Mouse (Mus musculus) liver, embryonic 13.5 days (tissue): ENCODE results near the gene Nat8f6. TPM values are rescaled to one million over a fixed set of nuclear protein-coding genes. Genes with fewer than 3 reads are reported as not detected.
"Not testable (repeated sequence)": the region's sequence is repeated elsewhere in the genome, so short reads cannot be mapped to it uniquely, and the experiment has no call there.

Experiments used
- ATAC-seq: fragments of 200-750 bp; cut with Nextera tagmentation; 2 replicates; pipeline ENCODE4 v1.8.0; 2017; ENCODE audit warnings: low read depth, mild to moderate bottlenecking, moderate number of reproducible peaks, moderate library complexity
- DNase-seq: peaks from one replicate; pipeline ENCODE4 v3.0.0; 2022
- H3K27ac ChIP-seq: fragments of 300-500 bp; sonication (generic); 2 replicates; pipeline ENCODE4 v1.5.1; 2015; ENCODE audit warnings: moderate library complexity, mild to moderate bottlenecking, inconsistent platforms
- H3K27me3 ChIP-seq: fragments of 300-500 bp; sonication (generic); 2 replicates; pipeline ENCODE4 v1.6.1; 2015; ENCODE audit warnings: mild to moderate bottlenecking, inconsistent platforms
- H3K36me3 ChIP-seq: fragments of 300-500 bp; sonication (generic); 2 replicates; pipeline ENCODE4 v1.6.1; 2015; ENCODE audit warnings: mild to moderate bottlenecking, inconsistent platforms
- H3K4me1 ChIP-seq: fragments of 300-500 bp; sonication (generic); replicated peaks from 2 replicates; pipeline ENCODE4 v1.6.1; 2015; ENCODE audit warnings: inconsistent platforms
- H3K4me2 ChIP-seq: fragments of 300-500 bp; sonication (generic); 2 replicates; pipeline ENCODE4 v1.6.1; 2015; ENCODE audit warnings: inconsistent platforms, mild to moderate bottlenecking, moderate library complexity
- H3K4me3 ChIP-seq: fragments of 300-500 bp; sonication (generic); replicated peaks from 2 replicates; pipeline ENCODE4 v1.5.1; 2015; ENCODE audit warnings: mild to moderate bottlenecking, inconsistent platforms
- H3K9ac ChIP-seq: fragments of 300-500 bp; sonication (generic); 2 replicates; pipeline ENCODE4 v1.6.1; 2015; ENCODE audit warnings: mild to moderate bottlenecking, inconsistent platforms
- H3K9me3 ChIP-seq: fragments of 300-500 bp; sonication (generic); replicated peaks from 2 replicates; pipeline ENCODE4 v1.6.1; 2016; ENCODE audit warnings: inconsistent platforms
- WGBS: fragments of 180-500 bp; shearing (Covaris S2); methylation state at CpG from one replicate; pipeline ENCODE4 v1.1.7; 2015; ENCODE audit not compliant: insufficient replicate concordance; 5-methylcytosine and 5-hydroxymethylcytosine counted together
- polyA plus RNA-seq: library from polyadenylated mRNA; unstranded; fragments of >200 nt; fragmentation: Nextera tagmentation; extraction: Ambion mirVana; gene quantifications from 2 replicates; pipeline ENCODE4 v1.2.1, GENCODE M21; 2015

The Nat8f6 gene
- polyA plus RNA-seq, 1 experiment from 2014 or later: not detected

DNA sequence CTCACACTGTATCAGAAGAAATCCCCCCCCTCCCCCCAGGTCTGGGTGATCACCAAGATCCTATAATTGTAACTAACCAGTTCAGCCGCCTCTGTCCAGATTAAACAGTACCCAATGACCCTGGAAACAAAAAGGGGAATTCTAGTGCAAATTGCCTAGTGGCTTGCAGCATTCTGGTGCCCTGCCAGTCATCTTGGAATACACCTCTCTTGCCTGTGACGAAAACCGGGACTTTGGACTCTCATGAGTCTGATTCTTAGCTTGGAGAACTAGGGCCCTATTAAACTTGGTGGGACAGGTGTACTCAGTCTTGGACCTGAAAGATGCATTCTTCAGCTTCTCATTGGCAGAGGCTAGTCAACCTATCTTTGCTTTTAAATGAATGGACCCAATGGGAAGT is 32.7 kb upstream of the Nat8f6 start:
- Histone ChIP-seq H3K27ac (no peak overlapping the region), H3K4me3 (no peak overlapping the region), H3K36me3 (no peaks in the 10 kb centered on the region), H3K9me3 (no peaks in the 10 kb centered on the region), H3K27me3 (no peaks in the 10 kb centered on the region), H3K9ac (no peak overlapping the region), H3K4me1 (no peaks in the 10 kb centered on the region; the same call in 1 of the 2 replicates), H3K4me2 (no peak overlapping the region)
- WGBS: 66% methylated on average over 3 of the region's 3 CpGs
- DNase-seq: no peak
- ATAC-seq: no peak

DNA sequence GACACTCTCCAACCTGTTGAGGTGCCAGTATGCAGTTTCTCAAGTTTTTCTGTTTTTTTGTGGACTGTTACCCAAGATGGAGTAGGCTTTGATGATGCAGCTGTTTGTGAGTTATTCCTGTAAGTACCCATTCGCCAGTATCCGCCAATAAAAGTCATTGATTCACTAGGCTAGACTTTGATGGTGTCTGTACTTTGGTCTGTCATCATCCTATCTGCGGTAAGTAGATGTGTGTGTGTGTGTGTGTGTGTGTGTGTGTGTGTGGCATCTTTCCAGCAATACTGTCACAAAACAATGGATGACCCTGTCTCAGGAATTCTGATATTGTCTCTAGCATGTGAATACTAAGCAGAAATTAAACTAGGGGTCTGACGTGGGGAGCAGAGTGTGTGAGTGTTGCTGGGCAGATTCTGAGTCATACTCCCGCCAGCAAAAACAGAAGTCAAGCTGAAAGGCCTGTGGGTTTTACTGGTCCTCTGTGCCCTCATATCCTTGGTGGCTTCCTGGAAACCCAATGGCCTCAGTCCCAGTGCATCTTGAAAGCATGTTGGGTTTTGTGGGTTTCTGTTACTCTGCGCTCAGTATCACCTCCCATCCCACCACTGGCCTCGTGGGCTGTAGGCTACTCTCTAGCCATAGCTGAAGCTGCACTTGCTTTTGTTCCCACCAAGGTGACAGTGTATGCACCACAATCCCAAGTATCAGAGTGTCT is 30.5 kb upstream of the Nat8f6 start:
- WGBS: 57% methylated on average over 7 of the region's 7 CpGs
- no peak for DNase-seq
- ATAC-seq: no peak

DNA sequence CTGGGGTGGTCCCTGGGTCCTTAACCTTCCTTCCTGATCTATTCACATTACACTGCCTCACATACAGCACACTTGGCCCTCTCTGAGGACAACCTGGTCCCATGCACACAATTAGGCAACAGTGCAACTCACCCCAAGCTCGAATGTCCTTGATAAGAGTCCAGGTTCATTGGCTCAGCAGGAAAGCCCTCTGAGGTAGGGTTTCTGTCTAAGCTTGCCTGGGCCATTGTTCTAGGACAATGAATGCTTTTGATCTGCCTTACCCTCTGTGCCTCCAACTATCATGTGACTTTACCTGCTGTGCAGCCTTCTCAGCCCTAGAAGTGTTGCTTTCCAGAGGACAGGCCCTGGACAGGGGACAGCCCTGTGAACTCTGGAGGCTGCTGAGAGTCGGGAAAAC is 28.5 kb upstream of the Nat8f6 start:
- Histone ChIP-seq H3K4me3 (no peak overlapping the region), H3K4me1 (no peaks in the 10 kb centered on the region; the same call in 1 of the 2 replicates), H3K36me3 (no peaks in the 10 kb centered on the region), H3K9me3 (no peaks in the 10 kb centered on the region), H3K27ac (no peak overlapping the region), H3K9ac (no peak overlapping the region), H3K27me3 (no peaks in the 10 kb centered on the region), H3K4me2 (no peak overlapping the region)
- ATAC-seq (no peak), DNase-seq (no peak)
- 28% methylated on average over 2 of the region's 2 CpGs for WGBS

More for the DNA sequence above, 30.5 kb upstream of the Nat8f6 start:
- H3K36me3 ChIP-seq: no peaks in the 10 kb centered on the region
- no peaks in the 10 kb centered on the region for H3K9me3 ChIP-seq
- H3K9ac ChIP-seq: no peak overlapping the region
- no peaks in the 10 kb centered on the region; the same call in 1 of the 2 replicates for H3K4me1 ChIP-seq
- no peak overlapping the region for H3K27ac ChIP-seq
- no peak overlapping the region for H3K4me2 ChIP-seq
- no peak overlapping the region for H3K4me3 ChIP-seq
- H3K27me3 ChIP-seq: no peaks in the 10 kb centered on the region

DNA sequence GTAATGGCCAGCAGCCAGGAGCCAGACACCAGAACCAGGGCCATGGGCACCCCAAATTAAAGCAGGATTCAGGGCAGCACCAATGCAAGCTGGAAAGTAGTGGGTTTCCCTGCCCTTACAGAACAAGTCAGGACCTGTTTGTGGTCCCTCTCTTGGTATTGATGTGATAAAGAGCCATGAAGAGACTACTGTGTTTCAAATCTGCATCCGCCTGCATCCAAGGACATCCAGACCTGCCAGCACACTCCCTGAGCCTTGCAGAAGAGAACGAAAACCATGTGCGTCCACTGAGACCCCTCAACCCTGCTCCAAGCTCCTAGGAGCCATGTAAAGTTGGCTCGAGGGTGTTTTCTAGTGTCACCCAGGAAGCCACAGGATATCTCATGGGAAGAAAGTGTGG is 27.4 kb upstream of the Nat8f6 start:
- 60% methylated on average over 4 of the region's 4 CpGs for WGBS
- Histone ChIP-seq H3K36me3 (no peaks in the 10 kb centered on the region), H3K9me3 (no peaks in the 10 kb centered on the region)

DNA sequence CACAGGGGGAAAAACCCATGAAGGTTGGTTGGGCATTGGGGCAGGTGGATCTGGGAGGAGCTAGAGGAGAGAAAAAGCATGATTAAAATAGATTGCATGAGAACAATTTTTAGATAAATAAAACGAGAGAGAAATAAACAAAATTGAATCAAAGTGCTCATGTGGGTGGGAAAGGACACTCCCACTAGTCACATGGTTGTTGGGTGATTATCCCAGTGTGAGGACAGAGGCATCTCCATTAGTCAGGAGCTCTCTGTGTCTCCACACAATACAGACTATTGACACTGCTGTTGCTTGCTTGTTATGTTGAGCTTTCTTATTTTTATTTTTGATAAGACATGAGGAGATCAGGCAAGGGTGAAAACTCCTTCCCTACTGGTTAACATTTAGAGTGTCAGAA is 26.2 kb upstream of the Nat8f6 start:
- no peaks in the 10 kb centered on the region for H3K9me3 ChIP-seq
- H3K27me3 ChIP-seq: no peaks in the 10 kb centered on the region
- no peaks in the 10 kb centered on the region for H3K36me3 ChIP-seq
- 27% methylated on average over 1 of the region's 1 CpGs for WGBS
- no peaks in the 10 kb centered on the region; the same call in 1 of the 2 replicates for H3K4me1 ChIP-seq
- no peak overlapping the region for H3K27ac ChIP-seq
- ATAC-seq: no peak
- no peak overlapping the region for H3K4me3 ChIP-seq
- no peak overlapping the region for H3K9ac ChIP-seq
- DNase-seq: no peak
- no peak overlapping the region for H3K4me2 ChIP-seq

More for the DNA sequence above, 27.4 kb upstream of the Nat8f6 start:
- Histone ChIP-seq H3K27ac (no peak overlapping the region), H3K27me3 (no peaks in the 10 kb centered on the region), H3K4me3 (no peak overlapping the region), H3K9ac (no peak overlapping the region), H3K4me1 (no peaks in the 10 kb centered on the region; the same call in 1 of the 2 replicates), H3K4me2 (no peak overlapping the region)
- DNase-seq (no peak), ATAC-seq (no peak)

DNA sequence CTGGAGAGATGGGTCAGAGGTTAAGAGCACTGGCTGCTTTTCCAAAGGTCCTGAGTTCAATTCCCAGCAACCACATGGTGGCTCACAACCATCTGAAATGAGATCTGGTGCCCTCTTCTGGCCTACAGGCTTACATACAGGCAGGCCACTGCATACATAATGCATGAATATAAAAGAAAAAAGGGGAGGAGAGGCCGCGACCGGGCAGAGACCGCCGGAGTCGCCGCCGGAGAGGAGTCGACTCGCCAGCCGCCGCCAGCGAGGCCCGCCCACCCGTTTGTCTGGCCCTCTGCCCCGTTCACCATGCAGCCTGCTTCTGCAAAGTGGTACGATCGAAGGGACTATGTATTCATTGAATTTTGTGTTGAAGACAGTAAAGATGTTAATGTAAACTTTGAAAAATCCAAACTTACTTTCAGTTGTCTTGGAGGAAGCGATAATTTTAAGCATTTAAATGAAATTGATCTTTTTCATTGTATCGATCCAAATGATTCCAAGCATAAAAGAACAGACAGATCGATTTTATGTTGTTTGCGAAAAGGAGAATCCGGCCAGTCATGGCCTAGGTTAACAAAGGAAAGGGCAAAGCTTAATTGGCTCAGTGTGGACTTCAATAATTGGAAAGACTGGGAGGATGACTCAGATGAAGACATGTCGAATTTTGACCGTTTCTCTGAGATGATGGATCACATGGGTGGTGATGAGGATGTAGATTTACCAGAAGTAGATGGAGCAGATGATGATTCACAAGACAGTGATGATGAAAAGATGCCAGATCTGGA is 23.1 kb upstream of the Nat8f6 start:
- H3K27me3 ChIP-seq, H3K9ac ChIP-seq, DNase-seq, H3K9me3 ChIP-seq, H3K4me1 ChIP-seq, H3K36me3 ChIP-seq, ATAC-seq, H3K4me3 ChIP-seq, H3K4me2 ChIP-seq, H3K27ac ChIP-seq: not testable (repeated sequence)
- WGBS: 69% methylated on average over 25 of the region's 25 CpGs

DNA sequence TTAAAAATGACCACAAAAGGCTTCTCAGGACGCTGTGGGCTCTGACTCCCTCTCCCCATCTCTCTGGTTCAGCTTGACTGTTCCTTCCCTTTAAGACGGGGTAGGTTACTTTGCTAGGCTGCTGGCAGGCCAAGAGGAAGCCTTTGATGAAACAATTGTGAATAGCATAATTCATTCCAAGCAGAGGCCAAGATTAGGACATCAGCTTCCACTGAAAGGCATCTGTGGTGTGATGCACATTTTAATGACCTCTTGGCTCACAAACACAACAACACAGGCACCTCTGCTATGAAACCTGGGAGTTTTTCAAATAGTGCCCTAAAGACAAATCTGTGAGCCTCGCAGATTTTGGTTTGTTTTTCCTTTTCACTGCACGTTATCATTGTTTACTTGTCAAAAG is 19.2 kb upstream of the Nat8f6 start:
- Histone ChIP-seq H3K9me3 (no peaks in the 10 kb centered on the region), H3K4me1 (no peaks in the 10 kb centered on the region), H3K4me3 (no peak overlapping the region), H3K27ac (no peak overlapping the region), H3K36me3 (no peaks in the 10 kb centered on the region), H3K27me3 (no peaks in the 10 kb centered on the region), H3K9ac (no peak overlapping the region), H3K4me2 (no peak overlapping the region)
- ATAC-seq (no peak), DNase-seq (no peak)
- 44% methylated on average over 4 of the region's 4 CpGs for WGBS

DNA sequence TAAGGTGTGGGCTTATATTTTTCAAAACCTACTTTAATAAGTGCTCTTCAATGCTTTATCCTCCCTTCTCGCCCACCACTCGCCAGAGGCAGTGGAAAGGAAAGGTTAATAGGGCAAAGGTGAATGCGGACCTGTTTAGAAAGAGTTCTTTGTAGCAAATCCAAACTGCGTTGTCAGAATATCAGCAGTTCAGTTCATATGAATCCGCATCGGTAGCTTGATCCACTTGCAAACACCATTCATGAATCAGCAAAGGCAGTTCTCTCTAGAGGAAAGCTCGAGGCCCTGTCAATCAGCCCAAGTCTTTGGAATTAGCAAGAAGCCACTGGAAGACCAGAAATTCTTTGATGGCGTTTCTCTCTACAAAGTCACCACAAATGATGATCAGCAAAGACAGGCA is 17.9 kb upstream of the Nat8f6 start:
- DNase-seq: no peak
- H3K9me3 ChIP-seq: no peaks in the 10 kb centered on the region
- H3K9ac ChIP-seq: no peak overlapping the region
- no peak overlapping the region for H3K4me3 ChIP-seq
- no peak overlapping the region for H3K27ac ChIP-seq
- no peaks in the 10 kb centered on the region for H3K27me3 ChIP-seq
- H3K4me2 ChIP-seq: no peak overlapping the region
- H3K4me1 ChIP-seq: no peaks in the 10 kb centered on the region
- no peak for ATAC-seq
- 65% methylated on average over 8 of the region's 8 CpGs for WGBS
- H3K36me3 ChIP-seq: no peaks in the 10 kb centered on the region

DNA sequence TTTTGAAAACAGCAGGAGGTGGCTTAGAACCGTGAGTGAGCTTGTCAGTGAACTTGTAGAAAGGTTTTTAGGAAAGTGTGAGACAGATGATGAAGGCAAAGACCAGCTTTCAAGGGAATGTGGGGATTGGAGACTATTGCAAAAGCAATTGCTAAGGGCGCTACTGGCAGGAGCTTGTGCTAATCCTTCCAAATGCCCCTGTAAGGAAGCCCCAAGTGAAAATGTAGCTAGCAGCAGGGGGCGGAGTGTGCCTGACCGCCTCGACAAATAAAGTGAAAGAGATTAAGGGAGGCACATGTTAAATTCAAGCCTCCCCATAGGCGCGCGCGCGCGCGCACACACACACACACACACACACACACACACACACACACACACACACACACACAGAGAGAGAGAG is 16.6 kb upstream of the Nat8f6 start:
- DNase-seq, H3K27ac ChIP-seq, H3K9ac ChIP-seq, H3K4me3 ChIP-seq, ATAC-seq, H3K9me3 ChIP-seq, H3K27me3 ChIP-seq, H3K36me3 ChIP-seq, H3K4me1 ChIP-seq: not testable (repeated sequence)
- WGBS: 21% methylated on average over 12 of the region's 12 CpGs
- peak overlapping the region; percentile 21; the same call in 1 of the 2 replicates for H3K4me2 ChIP-seq

DNA sequence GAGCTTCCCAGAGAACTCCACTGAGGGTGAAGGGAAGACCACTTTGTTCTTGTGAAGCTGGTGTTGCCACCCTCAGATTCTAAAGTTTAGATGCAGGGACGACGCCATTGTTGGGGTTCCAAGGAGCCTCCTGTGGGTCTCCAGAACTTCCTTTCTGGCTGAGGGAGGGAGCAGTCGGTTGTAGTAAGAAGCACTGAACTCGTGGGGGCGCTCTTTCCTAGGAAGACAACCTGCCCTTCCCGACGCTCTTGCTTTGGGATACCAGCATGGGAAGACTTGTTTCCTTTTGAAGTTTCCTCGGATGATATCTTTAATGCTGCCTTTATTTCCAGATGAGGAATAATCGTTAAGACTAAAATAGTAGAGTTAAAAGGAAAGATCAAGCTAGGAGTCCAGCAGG is 16.1 kb upstream of the Nat8f6 start:
- not testable (repeated sequence) for H3K27ac ChIP-seq, H3K4me1 ChIP-seq, H3K9me3 ChIP-seq, H3K9ac ChIP-seq, ATAC-seq, H3K27me3 ChIP-seq, H3K4me3 ChIP-seq, H3K36me3 ChIP-seq, DNase-seq, H3K4me2 ChIP-seq
- WGBS: 15% methylated on average over 9 of the region's 9 CpGs

DNA sequence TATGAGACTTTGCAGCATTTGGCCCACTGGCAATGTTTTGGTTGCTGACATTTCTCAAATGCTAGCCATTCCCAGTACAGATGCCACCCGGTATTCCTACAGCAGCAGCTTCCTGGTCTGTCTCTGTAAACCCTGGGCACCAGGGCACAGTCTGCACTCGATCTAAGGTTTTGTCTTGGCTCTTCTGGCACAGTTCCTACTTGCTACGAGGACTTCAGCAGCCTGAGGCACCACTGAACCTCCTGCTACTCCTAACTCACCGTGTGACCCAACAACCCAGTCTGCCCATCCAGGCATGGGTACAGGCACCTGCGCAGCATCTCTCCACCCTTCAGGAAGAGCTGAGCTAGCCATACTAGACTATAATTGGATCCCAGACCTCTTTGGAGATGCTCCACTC is 15.3 kb upstream of the Nat8f6 start:
- H3K9ac ChIP-seq, H3K27ac ChIP-seq: not testable (repeated sequence)
- WGBS: 51% methylated on average over 5 of the region's 5 CpGs

More for the DNA sequence above, 15.3 kb upstream of the Nat8f6 start:
- H3K4me2 ChIP-seq, DNase-seq, ATAC-seq, H3K4me3 ChIP-seq, H3K36me3 ChIP-seq, H3K27me3 ChIP-seq, H3K9me3 ChIP-seq, H3K4me1 ChIP-seq: not testable (repeated sequence)
